21 mouse cellular contexts compared by ENCODE assay signal in genomic region chr7:83061894-83062477, GRCm38 (mm10).
DNase-seq lines count a peak whose midpoint lies in the region; ATAC-seq and TF ChIP-seq lines count a peak whose summit lies in the region.
"Had no signal": no experiment of that assay in that cellular context is flagged by ENCODE, and none has a peak within 500 bp of the region (broad histone marks: within the 10 kb centered on the region; RNA-seq: fewer than 3 reads in every experiment).

No protein-coding gene starts in this region.

- 84% methylated on average over 6 of the region's 6 CpGs for WGBS in embryonic facial prominence, embryonic 14.5 days
- 71% methylated on average over 6 of the region's 6 CpGs for WGBS in limb, embryonic 14.5 days
- WGBS in hindbrain, embryonic 11.5 days, result 92% methylated on average over 6 of the region's 6 CpGs
- WGBS in forebrain, embryonic 11.5 days, result 89% methylated on average over 6 of the region's 6 CpGs

- no peaks in the 10 kb centered on the region for H3K27me3 ChIP-seq in MEL (ENCODE audit: control insufficient read depth in 1 of 2, insufficient read depth in 2 of 2, low read length in 2 of 2)
- no peaks in the 10 kb centered on the region for H3K27me3 ChIP-seq in embryonic facial prominence, embryonic 14.5 days (replicated peaks; ENCODE audit: control insufficient read depth, insufficient read depth, low read length)
- no peaks in the 10 kb centered on the region for H3K27me3 ChIP-seq in limb, embryonic 14.5 days (ENCODE audit: control insufficient read depth, insufficient read depth, low read length)
- H3K27me3 ChIP-seq in hindbrain, embryonic 11.5 days (ENCODE audit: control insufficient read depth, insufficient read depth, low read length), result no peaks in the 10 kb centered on the region
- no peaks in the 10 kb centered on the region for H3K27me3 ChIP-seq in forebrain, embryonic 11.5 days (ENCODE audit: control insufficient read depth, insufficient read depth, low read length)
- H3K27me3 ChIP-seq: hindbrain, embryonic 12.5 days; megakaryocyte, embryonic 14.5 days; neural tube, embryonic 15.5 days had no signal

- no peak for TF ChIP-seq CTCF in MEL (IDR thresholded peaks at IDR 0.05 in 2 of 3, conservative IDR thresholded peaks at IDR 0.05 in 1 of 3; ENCODE audit: control insufficient read depth in 1 of 3, insufficient read depth in 1 of 3, low read depth in 2 of 3, low read length in 3 of 3, poor library complexity in 1 of 3, severe bottlenecking in 1 of 3)

- no peak for TF ChIP-seq RAD21 in MEL (IDR thresholded peaks at IDR 0.05; ENCODE audit: low read depth, low read length)

- H3K4me3 ChIP-seq in MEL (ENCODE audit: control insufficient read depth in 1 of 2, insufficient read depth in 1 of 2, low read depth in 2 of 2, low read length in 2 of 2), result no peak overlapping the region
- H3K4me3 ChIP-seq in embryonic facial prominence, embryonic 14.5 days (ENCODE audit: low read depth, low read length), result no peak overlapping the region
- H3K4me3 ChIP-seq in limb, embryonic 14.5 days (replicated peaks; ENCODE audit: low read length), result no peak overlapping the region
- H3K4me3 ChIP-seq in hindbrain, embryonic 11.5 days (ENCODE audit: low read depth, low read length), result no peak overlapping the region
- H3K4me3 ChIP-seq in forebrain, embryonic 11.5 days (ENCODE audit: low read depth, low read length), result no peak overlapping the region
- H3K4me3 ChIP-seq: hindbrain, embryonic 12.5 days; megakaryocyte, embryonic 14.5 days; neural tube, embryonic 15.5 days had no signal

- no peak overlapping the region for H3K9ac ChIP-seq in MEL (ENCODE audit: control insufficient read depth, low read depth, low read length, poor library complexity, severe bottlenecking)
- no peak overlapping the region for H3K9ac ChIP-seq in embryonic facial prominence, embryonic 14.5 days (ENCODE audit: low read depth, low read length)
- no peak overlapping the region for H3K9ac ChIP-seq in limb, embryonic 14.5 days (ENCODE audit: low read depth, low read length, severe bottlenecking)
- no peak overlapping the region for H3K9ac ChIP-seq in hindbrain, embryonic 11.5 days (ENCODE audit: low read depth, low read length)
- no peak overlapping the region for H3K9ac ChIP-seq in forebrain, embryonic 11.5 days (ENCODE audit: low read length)
- H3K9ac ChIP-seq: hindbrain, embryonic 12.5 days; neural tube, embryonic 15.5 days had no signal

- no peaks in the 10 kb centered on the region for H3K9me3 ChIP-seq in MEL (replicated peaks; ENCODE audit: insufficient read depth, low read length)
- H3K9me3 ChIP-seq in embryonic facial prominence, embryonic 14.5 days (ENCODE audit: control insufficient read depth, low read length), result no peaks in the 10 kb centered on the region
- H3K9me3 ChIP-seq in limb, embryonic 14.5 days (ENCODE audit: control insufficient read depth, low read length), result no peaks in the 10 kb centered on the region
- no peaks in the 10 kb centered on the region for H3K9me3 ChIP-seq in hindbrain, embryonic 11.5 days (ENCODE audit: control insufficient read depth, low read length)
- no peaks in the 10 kb centered on the region for H3K9me3 ChIP-seq in forebrain, embryonic 11.5 days (ENCODE audit: control insufficient read depth, low read length)
- H3K9me3 ChIP-seq: hindbrain, embryonic 12.5 days; megakaryocyte, embryonic 14.5 days; neural tube, embryonic 15.5 days had no signal

- H3K4me2 ChIP-seq in embryonic facial prominence, embryonic 14.5 days (ENCODE audit: low read depth, low read length), result no peak overlapping the region
- no peak overlapping the region for H3K4me2 ChIP-seq in limb, embryonic 14.5 days (replicated peaks; ENCODE audit: low read depth, low read length, severe bottlenecking)
- H3K4me2 ChIP-seq in hindbrain, embryonic 11.5 days (replicated peaks; ENCODE audit: low read depth, low read length), result no peak overlapping the region
- no peak overlapping the region for H3K4me2 ChIP-seq in forebrain, embryonic 11.5 days (ENCODE audit: low read depth, low read length, severe bottlenecking)
- H3K4me2 ChIP-seq: hindbrain, embryonic 12.5 days; neural tube, embryonic 15.5 days had no signal

- peak in 1 of 2 experiments; percentile 34; a peak in 1 of 4 replicates for TF ChIP-seq EP300 in MEL (IDR thresholded peaks at IDR 0.05; ENCODE audit: low read depth in 1 of 2, low read length in 2 of 2)

- peak; percentile 19 for DNase-seq in 416B (ENCODE audit: low read depth)
- DNase-seq in MEL (ENCODE audit: low read depth, low spot score), result peak; percentile 77
- no peak for DNase-seq in embryonic facial prominence, embryonic 14.5 days (ENCODE audit: low spot score)
- no peak for DNase-seq in limb, embryonic 14.5 days (ENCODE audit: low spot score)
- DNase-seq in MN1 (ENCODE audit: low spot score), result no peak
- no peak for DNase-seq in hindbrain, embryonic 11.5 days (ENCODE audit: low spot score)
- DNase-seq in forebrain, embryonic 11.5 days (ENCODE audit: low spot score), result no peak
- DNase-seq: adrenal gland, postnatal 25 days; cerebellum, postnatal 14 days; gastrocnemius, postnatal 14 days; lung, adult 18-20 months; thymus, postnatal 36 days had no signal

- peaks cover 0 to 14% of the 10 kb centered on the region in 2 experiments; a peak in 2 of 4 replicates for H3K36me3 ChIP-seq in MEL (ENCODE audit: control insufficient read depth in 1 of 2, insufficient read depth in 2 of 2, low read length in 2 of 2)
- no peaks in the 10 kb centered on the region for H3K36me3 ChIP-seq in embryonic facial prominence, embryonic 14.5 days (ENCODE audit: control insufficient read depth, insufficient read depth, low read length)
- no peaks in the 10 kb centered on the region for H3K36me3 ChIP-seq in limb, embryonic 14.5 days (ENCODE audit: control insufficient read depth, insufficient read depth, low read length)
- no peaks in the 10 kb centered on the region for H3K36me3 ChIP-seq in hindbrain, embryonic 11.5 days (ENCODE audit: control insufficient read depth, insufficient read depth, low read length)
- H3K36me3 ChIP-seq in forebrain, embryonic 11.5 days (ENCODE audit: control insufficient read depth, insufficient read depth, low read length), result no peaks in the 10 kb centered on the region
- H3K36me3 ChIP-seq: hindbrain, embryonic 12.5 days; neural tube, embryonic 15.5 days had no signal

- peaks cover 6 to 32% of the 10 kb centered on the region in 2 experiments; a peak in 3 of 4 replicates for H3K4me1 ChIP-seq in MEL (ENCODE audit: control insufficient read depth in 1 of 2, insufficient read depth in 2 of 2, low read length in 2 of 2)
- peaks cover 25% of the 10 kb centered on the region for H3K4me1 ChIP-seq in embryonic facial prominence, embryonic 14.5 days (ENCODE audit: control insufficient read depth, insufficient read depth, low read length)
- H3K4me1 ChIP-seq in limb, embryonic 14.5 days (ENCODE audit: control insufficient read depth, insufficient read depth, low read length), result peaks cover 26% of the 10 kb centered on the region
- no peaks in the 10 kb centered on the region for H3K4me1 ChIP-seq in hindbrain, embryonic 11.5 days (replicated peaks; ENCODE audit: control insufficient read depth, insufficient read depth, low read length)
- no peaks in the 10 kb centered on the region for H3K4me1 ChIP-seq in forebrain, embryonic 11.5 days (replicated peaks; ENCODE audit: control insufficient read depth, insufficient read depth, low read length)
- H3K4me1 ChIP-seq: hindbrain, embryonic 12.5 days; neural tube, embryonic 15.5 days had no signal

- no peak for TF ChIP-seq POLR2A in MEL (IDR thresholded peaks at IDR 0.05; ENCODE audit: control insufficient read depth in 1 of 2, insufficient read depth in 1 of 2, low read depth in 1 of 2, low read length in 2 of 2, poor library complexity in 1 of 2)
- no peak for TF ChIP-seq POLR2A in limb, embryonic 14.5 days (IDR thresholded peaks at IDR 0.05; ENCODE audit: borderline replicate concordance, extremely low read depth, insufficient read depth, insufficient read length)

- H3K27ac ChIP-seq in MEL (ENCODE audit: control insufficient read depth, low read depth, low read length), result peak overlapping the region; percentile 41
- H3K27ac ChIP-seq in embryonic facial prominence, embryonic 14.5 days (replicated peaks; ENCODE audit: low read depth, low read length), result peak overlapping the region; percentile 76; the same call in 1 of the 2 replicates
- peak overlapping the region; percentile 15; the same call in 1 of the 2 replicates for H3K27ac ChIP-seq in limb, embryonic 14.5 days (replicated peaks; ENCODE audit: low read depth, low read length)
- no peak overlapping the region for H3K27ac ChIP-seq in hindbrain, embryonic 11.5 days (ENCODE audit: low read depth, low read length)
- no peak overlapping the region for H3K27ac ChIP-seq in forebrain, embryonic 11.5 days (ENCODE audit: low read depth, low read length)
- H3K27ac ChIP-seq: hindbrain, embryonic 12.5 days; kidney, postnatal 0 days; neural tube, embryonic 15.5 days; stomach, postnatal 0 days had no signal

- no peak for ATAC-seq in embryonic facial prominence, embryonic 14.5 days (ENCODE audit: low read depth)
- ATAC-seq in limb, embryonic 14.5 days (ENCODE audit: low FRiP score, low read depth), result no peak
- no peak for ATAC-seq in hindbrain, embryonic 11.5 days (ENCODE audit: low FRiP score)
- no peak for ATAC-seq in forebrain, embryonic 11.5 days (replicated peaks; ENCODE audit: low FRiP score)
- ATAC-seq in cerebellum, adult (ENCODE audit: insufficient number of reproducible peaks, low FRiP score, low TSS enrichment), result no peak
- ATAC-seq: activated CD4-positive, CD25-positive, alpha-beta regulatory T cell, adult 4 months; CD4-positive, CD25-positive, alpha-beta regulatory T cell, adult 4 months; intestine, embryonic 16.5 days had no signal

- no peaks in the 10 kb centered on the region for H3K79me2 ChIP-seq in MEL (ENCODE audit: control insufficient read depth, insufficient read depth, low read length, poor library complexity)

TF ChIP-seq in MEL, 35 proteins besides CTCF, POLR2A, EP300 and RAD21:
- TF ChIP-seq MXI1 (IDR thresholded peaks at IDR 0.05; ENCODE audit: low read depth, low read length) (peak; percentile 48; the same call in 1 of the 2 replicates), MYC (IDR thresholded peaks at IDR 0.05; ENCODE audit: low read depth, low read length) (peak; percentile 73; the same call in 1 of the 2 replicates), TCF12 (IDR thresholded peaks at IDR 0.05; ENCODE audit: low read depth, low read length) (0 out of 2 replicates have a peak, but pooled peaks have one; percentile 14), MEF2A (IDR thresholded peaks at IDR 0.05; ENCODE audit: extremely low read depth, insufficient replicate concordance, low read depth, low read length, poor library complexity, severe bottlenecking) (no peak), ZC3H11A (IDR thresholded peaks at IDR 0.05; ENCODE audit: low read depth, low read length) (no peak), MAX (IDR thresholded peaks at IDR 0.05; ENCODE audit: low read length) (peak; percentile 62), ELF1 (IDR thresholded peaks at IDR 0.05; ENCODE audit: low read depth, low read length) (no peak), NRF1 (IDR thresholded peaks at IDR 0.05; ENCODE audit: insufficient read depth, low read depth, low read length, poor library complexity, severe bottlenecking) (no peak), ZNF384 (IDR thresholded peaks at IDR 0.05; ENCODE audit: low read depth, low read length) (no peak), BHLHE40 (IDR thresholded peaks at IDR 0.05; ENCODE audit: borderline replicate concordance, low read depth, low read length) (peak; percentile 89)

Comparison
In these comparisons a context has a peak if more than half of its experiments do, and no peak if none do; other contexts are left out.
1. DNase-seq: peak in 416B (single experiment) and MEL (single experiment); none in embryonic facial prominence, embryonic 14.5 days (single experiment), limb, embryonic 14.5 days (single experiment), MN1 (single experiment), hindbrain, embryonic 11.5 days (single experiment) and forebrain, embryonic 11.5 days (single experiment).
2. H3K27ac ChIP-seq: peak in MEL (single experiment), embryonic facial prominence, embryonic 14.5 days (single experiment) and limb, embryonic 14.5 days (single experiment); none in hindbrain, embryonic 11.5 days (single experiment) and forebrain, embryonic 11.5 days (single experiment).